Mouse (Mus musculus): ENCODE measurements around the gene Brpf3.

- TF ChIP-seq ZNF384 (IDR thresholded peaks at IDR 0.05; ENCODE audit: low read depth, low read length) = no peak
- TF ChIP-seq IRF4 (IDR thresholded peaks at IDR 0.05; ENCODE audit: low read depth, low read length) = no peak
- TF ChIP-seq USF1 (IDR thresholded peaks at IDR 0.05; ENCODE audit: low read depth, low read length) = no peak
- no peak for TF ChIP-seq RCOR1 (conservative IDR thresholded peaks at IDR 0.05; ENCODE audit: low read depth, low read length)
- no peak for TF ChIP-seq CTCF (conservative IDR thresholded peaks at IDR 0.05 in 1 of 2, IDR thresholded peaks at IDR 0.05 in 1 of 2; ENCODE audit: low read depth in 2 of 2, low read length in 2 of 2)
- TF ChIP-seq POLR2A (IDR thresholded peaks at IDR 0.05; ENCODE audit: low read depth, low read length) = no peak
- no peak for TF ChIP-seq TCF12 (IDR thresholded peaks at IDR 0.05; ENCODE audit: low read depth, low read length)
- TF ChIP-seq KAT2A (IDR thresholded peaks at IDR 0.05; ENCODE audit: insufficient replicate concordance, low read length) = no peak
Measured at GRCm38 (mm10) chr17:28815384-28816004, 14.6 kb downstream of the Brpf3 start.
